ENCODE assay signal across 19 mouse cellular contexts in the genomic region with DNA sequence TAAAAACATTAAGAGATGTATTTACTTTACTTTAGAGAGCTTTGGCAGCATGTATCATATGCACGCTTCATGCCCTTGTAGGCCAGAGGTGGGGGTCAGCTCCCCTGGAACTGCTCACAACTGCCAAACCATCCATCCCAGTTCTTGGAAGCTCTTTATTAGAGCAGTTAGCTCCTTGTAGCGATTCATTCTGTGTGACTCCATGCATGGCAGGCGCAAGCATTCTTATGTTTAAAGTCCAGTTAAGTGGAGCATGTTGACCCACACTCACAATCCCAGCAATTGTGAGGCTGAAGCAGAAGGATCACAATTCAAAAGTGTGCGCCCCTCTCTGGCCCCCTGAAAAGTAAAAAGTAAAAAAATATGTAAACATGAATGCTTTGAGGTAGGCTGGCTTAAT.
"Had no signal": no experiment of that assay in that cellular context is flagged by ENCODE, and none has a peak within 500 bp of the region (broad histone marks: within the 10 kb centered on the region; RNA-seq: fewer than 3 reads in every experiment).

No protein-coding gene starts in this region.

- ATAC-seq: intestine, embryonic 15.5 days; liver, postnatal 0 days; lung, postnatal 0 days; midbrain, embryonic 13.5 days; midbrain, embryonic 16.5 days had no signal

- H3K4me3 ChIP-seq: intestine, embryonic 15.5 days; left cerebral cortex, adult 2 months; limb, embryonic 12.5 days; limb, embryonic 15.5 days; megakaryocyte, embryonic 14.5 days; midbrain, embryonic 10.5 days; midbrain, embryonic 13.5 days; myocyte; neural tube, embryonic 13.5 days had no signal

- H3K4me2 ChIP-seq: intestine, embryonic 15.5 days; limb, embryonic 12.5 days; limb, embryonic 15.5 days; liver, embryonic 11.5 days; lung, embryonic 14.5 days; midbrain, embryonic 13.5 days; neural tube, embryonic 13.5 days had no signal

- H3K9me3 ChIP-seq: intestine, embryonic 15.5 days; limb, embryonic 12.5 days; limb, embryonic 15.5 days; megakaryocyte, embryonic 14.5 days; midbrain, embryonic 10.5 days; midbrain, embryonic 13.5 days; neural tube, embryonic 13.5 days had no signal

- H3K4me1 ChIP-seq: limb, embryonic 12.5 days; limb, embryonic 15.5 days; midbrain, embryonic 10.5 days; midbrain, embryonic 13.5 days had no signal

- H3K27ac ChIP-seq: intestine, embryonic 15.5 days; left cerebral cortex, adult 2 months; limb, embryonic 12.5 days; limb, embryonic 15.5 days; liver, embryonic 14.5 days; macrophage; midbrain, embryonic 10.5 days; midbrain, embryonic 13.5 days; neural tube, embryonic 13.5 days had no signal

- H3K9ac ChIP-seq: intestine, embryonic 15.5 days; limb, embryonic 12.5 days; limb, embryonic 15.5 days; liver, embryonic 14.5 days; liver, postnatal 0 days; lung, embryonic 14.5 days; midbrain, embryonic 13.5 days; neural tube, embryonic 13.5 days had no signal

- H3K27me3 ChIP-seq: intestine, embryonic 15.5 days; limb, embryonic 12.5 days; limb, embryonic 15.5 days; megakaryocyte, embryonic 14.5 days; midbrain, embryonic 13.5 days; neural tube, embryonic 13.5 days had no signal

- DNase-seq: layer of hippocampus, adult 9-11 months; liver, postnatal 0 days; lung, embryonic 14.5 days; thymus, adult 18-20 months; thymus, postnatal 36 days had no signal

- H3K36me3 ChIP-seq: intestine, embryonic 15.5 days; limb, embryonic 12.5 days; limb, embryonic 15.5 days; midbrain, embryonic 10.5 days; midbrain, embryonic 13.5 days; neural tube, embryonic 13.5 days had no signal
